28 mouse cellular contexts compared by ENCODE assay signal in the genomic region with DNA sequence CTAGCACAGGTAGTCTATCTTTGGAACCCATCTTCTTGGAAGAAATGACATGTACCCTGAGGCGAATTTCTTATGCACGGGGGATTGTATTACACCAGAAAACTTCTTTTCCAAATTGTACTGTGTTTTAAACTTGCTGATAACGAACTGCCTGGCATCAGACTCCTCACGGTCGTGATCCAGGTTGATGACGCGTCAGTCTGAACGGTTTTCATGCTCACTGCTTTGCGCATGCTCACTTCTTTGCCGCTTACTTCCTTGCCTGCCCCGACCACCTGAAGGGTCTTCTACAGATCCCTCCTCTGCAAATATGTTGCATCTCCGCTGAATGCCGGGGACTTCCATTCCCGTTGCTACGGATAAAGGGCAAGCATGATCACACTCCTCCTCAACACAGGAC.
"Had no signal": no experiment of that assay in that cellular context is flagged by ENCODE, and none has a peak within 500 bp of the region (broad histone marks: within the 10 kb centered on the region; RNA-seq: fewer than 3 reads in every experiment).

No protein-coding gene starts in this region.

- H3K27ac ChIP-seq: left cerebral cortex, adult 2 months; limb, embryonic 10.5 days; limb, embryonic 12.5 days; limb, embryonic 13.5 days; limb, embryonic 15.5 days; liver, embryonic 12.5 days; liver, embryonic 13.5 days; liver, embryonic 14.5 days; liver, embryonic 15.5 days; lung, embryonic 15.5 days; macrophage; midbrain, embryonic 10.5 days; midbrain, embryonic 12.5 days; midbrain, embryonic 13.5 days; midbrain, embryonic 15.5 days had no signal

- H3K4me1 ChIP-seq: liver, embryonic 12.5 days; liver, embryonic 13.5 days; liver, embryonic 15.5 days; lung, embryonic 15.5 days; midbrain, embryonic 12.5 days; midbrain, embryonic 15.5 days had no signal

- H3K4me3 ChIP-seq: left cerebral cortex, adult 2 months; limb, embryonic 10.5 days; limb, embryonic 12.5 days; limb, embryonic 13.5 days; limb, embryonic 15.5 days; liver, embryonic 12.5 days; liver, embryonic 13.5 days; liver, embryonic 15.5 days; lung, embryonic 15.5 days; megakaryocyte, embryonic 14.5 days; midbrain, embryonic 10.5 days; midbrain, embryonic 12.5 days; midbrain, embryonic 13.5 days; midbrain, embryonic 15.5 days; myocyte had no signal

- H3K36me3 ChIP-seq: limb, embryonic 10.5 days; limb, embryonic 12.5 days; limb, embryonic 13.5 days; limb, embryonic 15.5 days; liver, embryonic 12.5 days; liver, embryonic 13.5 days; liver, embryonic 15.5 days; lung, embryonic 15.5 days; midbrain, embryonic 10.5 days; midbrain, embryonic 12.5 days; midbrain, embryonic 13.5 days; midbrain, embryonic 15.5 days had no signal

- H3K27me3 ChIP-seq: liver, embryonic 12.5 days; liver, embryonic 13.5 days; lung, embryonic 15.5 days; midbrain, embryonic 12.5 days; midbrain, embryonic 15.5 days had no signal

- DNase-seq: left cerebral cortex, postnatal 4 days; liver; liver, embryonic 13.5 days; liver, postnatal 0 days; lung, adult 18-20 months; lung, adult 2 months; lung, embryonic 14.5 days; lung, postnatal 10 days; lung, postnatal 14 days; lung, postnatal 36 days; lung, postnatal 4 days; midbrain, embryonic 14.5 days had no signal
